Mouse (Mus musculus): ENCODE measurements around the gene Prss53. TPM values are rescaled to one million over a fixed set of nuclear protein-coding genes. Genes with fewer than 3 reads are reported as not detected.
A peak's percentile ranks its signal among the peaks of the same experiment; 100 is the strongest.

Gene Prss53
- total RNA-seq (2021): 1 to 10 TPM in 1 of 2 experiments, under 1 TPM in 1; 0.52 to 1.3 TPM
- long read RNA-seq, experiment 1: 0 reads
- long read RNA-seq, experiment 2: 0 reads

GRCm38 (mm10) chr7:127890798-127891197 lies at the start of gene Prss53:
Prss53 (minus strand) TSS chr7:127890970.
- DNase-seq: no peak

- DNase-seq: peak in 1 of 2 experiments; percentile 19
Observed at GRCm38 (mm10) chr7:127936216-127936884, 45.6 kb upstream of the Prss53 start.

GRCm38 (mm10) chr7:127935748-127936159 lies 45.0 kb upstream of the Prss53 start:
- no peak for DNase-seq

- peak; percentile 96 to 98 for DNase-seq
Observed at GRCm38 (mm10) chr7:127935028-127935722, 44.4 kb upstream of the Prss53 start.

- no peak for DNase-seq
Observed at GRCm38 (mm10) chr7:127934075-127934474, 43.3 kb upstream of the Prss53 start.

- DNase-seq: no peak
Observed at GRCm38 (mm10) chr7:127932273-127933031, 41.7 kb upstream of the Prss53 start.

GRCm38 (mm10) chr7:127931351-127932135 lies 40.8 kb upstream of the Prss53 start:
- peak; percentile 26 to 53 for DNase-seq

GRCm38 (mm10) chr7:127930636-127931035 lies 39.9 kb upstream of the Prss53 start:
- no peak for DNase-seq

GRCm38 (mm10) chr7:127929923-127930322 lies 39.2 kb upstream of the Prss53 start, which contains the start of gene Prss8:
Prss8 (minus strand) TSS chr7:127930104.
- no peak for DNase-seq

GRCm38 (mm10) chr7:127928596-127928995 lies 37.8 kb upstream of the Prss53 start:
- DNase-seq: no peak

- no peak for DNase-seq
Observed at GRCm38 (mm10) chr7:127927726-127928125, 37.0 kb upstream of the Prss53 start.

- DNase-seq: no peak
Observed at GRCm38 (mm10) chr7:127926846-127927245, 36.1 kb upstream of the Prss53 start.

GRCm38 (mm10) chr7:127926066-127926465 lies 35.3 kb upstream of the Prss53 start:
- DNase-seq: no peak

- DNase-seq: no peak
Observed at GRCm38 (mm10) chr7:127925252-127925651, 34.5 kb upstream of the Prss53 start.

GRCm38 (mm10) chr7:127923714-127924113 lies 32.9 kb upstream of the Prss53 start:
- no peak for DNase-seq

GRCm38 (mm10) chr7:127922451-127923275 lies 31.9 kb upstream of the Prss53 start:
- no peak for DNase-seq

GRCm38 (mm10) chr7:127921516-127921915 lies 30.7 kb upstream of the Prss53 start:
- peak in 1 of 2 experiments; percentile 24 for DNase-seq

GRCm38 (mm10) chr7:127919290-127919689 lies 28.5 kb upstream of the Prss53 start:
- DNase-seq: no peak

- peak in 1 of 2 experiments; percentile 46 for DNase-seq
Observed at GRCm38 (mm10) chr7:127918203-127918602, 27.4 kb upstream of the Prss53 start.

GRCm38 (mm10) chr7:127915293-127915692 lies 24.5 kb upstream of the Prss53 start:
- no peak for DNase-seq

- no peak for DNase-seq
Observed at GRCm38 (mm10) chr7:127912938-127913337, 22.2 kb upstream of the Prss53 start.

Measured in heart, adult 18-20 months (tissue).